Mouse (Mus musculus): ENCODE measurements around the gene Dagla. TPM values are rescaled to one million over a fixed set of nuclear protein-coding genes. Genes with fewer than 3 reads are reported as not detected.
A peak's percentile ranks its signal among the peaks of the same experiment; 100 is the strongest.

The Dagla gene
- polyA plus RNA-seq, 1 experiment from 2014 or later = 3.4 TPM

GRCm38 (mm10) chr19:10326609-10327008, 21.9 kb upstream of the Dagla start:
- Histone ChIP-seq H3K36me3 (ENCODE audit: insufficient read depth) (no peaks in the 10 kb centered on the region), H3K9me3 (ENCODE audit: low read depth, low read length) (no peaks in the 10 kb centered on the region), H3K27me3 (ENCODE audit: insufficient read depth, low read length) (no peaks in the 10 kb centered on the region), H3K9ac (no peak overlapping the region), H3K4me2 (no peak overlapping the region), H3K4me1 (ENCODE audit: insufficient read depth) (peaks cover 4% of the 10 kb centered on the region; the same call in 1 of the 2 replicates), H3K27ac (ENCODE audit: low read depth) (no peak overlapping the region), H3K4me3 (ENCODE audit: low read depth, low read length) (no peak overlapping the region)
- no peak for TF ChIP-seq CTCF (IDR thresholded peaks at IDR 0.05; ENCODE audit: low read depth)
- WGBS = 25% methylated on average over 3 of the region's 3 CpGs
- peak; percentile 59 for DNase-seq
- ATAC-seq (ENCODE audit: insufficient read depth) = peak; percentile 68; the same call in 1 of the 2 replicates

GRCm38 (mm10) chr19:10323860-10324259, 19.2 kb upstream of the Dagla start:
- Histone ChIP-seq H3K27me3 (ENCODE audit: insufficient read depth, low read length) (no peaks in the 10 kb centered on the region), H3K27ac (ENCODE audit: low read depth) (no peak overlapping the region), H3K4me2 (no peak overlapping the region), H3K4me3 (ENCODE audit: low read depth, low read length) (no peak overlapping the region), H3K9ac (no peak overlapping the region), H3K9me3 (ENCODE audit: low read depth, low read length) (no peaks in the 10 kb centered on the region), H3K36me3 (ENCODE audit: insufficient read depth) (no peaks in the 10 kb centered on the region), H3K4me1 (ENCODE audit: insufficient read depth) (peaks cover 4% of the 10 kb centered on the region; the same call in 1 of the 2 replicates)
- WGBS = 64% methylated on average over 5 of the region's 5 CpGs
- ATAC-seq (ENCODE audit: insufficient read depth) (no peak), DNase-seq (no peak)
- TF ChIP-seq CTCF (IDR thresholded peaks at IDR 0.05; ENCODE audit: low read depth) = no peak

- DNase-seq (peak; percentile 82), ATAC-seq (ENCODE audit: insufficient read depth) (peak; percentile 70; the same call in 1 of the 2 replicates)
- H3K27me3 ChIP-seq (ENCODE audit: insufficient read depth, low read length) = no peaks in the 10 kb centered on the region
- WGBS = 7% methylated on average over 9 of the region's 9 CpGs
- no peak for TF ChIP-seq CTCF (IDR thresholded peaks at IDR 0.05; ENCODE audit: low read depth)
- H3K9me3 ChIP-seq (ENCODE audit: low read depth, low read length) = no peaks in the 10 kb centered on the region
- H3K4me1 ChIP-seq (ENCODE audit: insufficient read depth) = peaks cover 4% of the 10 kb centered on the region; the same call in 1 of the 2 replicates
- H3K4me3 ChIP-seq (ENCODE audit: low read depth, low read length) = no peak overlapping the region
- no peak overlapping the region for H3K4me2 ChIP-seq
- no peaks in the 10 kb centered on the region for H3K36me3 ChIP-seq (ENCODE audit: insufficient read depth)
- H3K9ac ChIP-seq = no peak overlapping the region
- no peak overlapping the region for H3K27ac ChIP-seq (ENCODE audit: low read depth)
Observed at GRCm38 (mm10) chr19:10323362-10323837, 18.7 kb upstream of the Dagla start.

GRCm38 (mm10) chr19:10317795-10318194, 13.1 kb upstream of the Dagla start:
- 58% methylated on average over 4 of the region's 4 CpGs for WGBS
- ATAC-seq (ENCODE audit: insufficient read depth) (0 out of 2 replicates have a peak, but pooled peaks have one; percentile 38), DNase-seq (peak; percentile 38)
- H3K4me1 ChIP-seq (ENCODE audit: insufficient read depth) = no peaks in the 10 kb centered on the region
- H3K4me2 ChIP-seq = no peak overlapping the region
- no peak for TF ChIP-seq CTCF (IDR thresholded peaks at IDR 0.05; ENCODE audit: low read depth)
- no peak overlapping the region for H3K27ac ChIP-seq (ENCODE audit: low read depth)
- H3K9ac ChIP-seq = no peak overlapping the region
- H3K4me3 ChIP-seq (ENCODE audit: low read depth, low read length) = no peak overlapping the region
- H3K36me3 ChIP-seq (ENCODE audit: insufficient read depth) = no peaks in the 10 kb centered on the region
- H3K9me3 ChIP-seq (ENCODE audit: low read depth, low read length) = no peaks in the 10 kb centered on the region
- H3K27me3 ChIP-seq (ENCODE audit: insufficient read depth, low read length) = no peaks in the 10 kb centered on the region

GRCm38 (mm10) chr19:10317358-10317757, 12.7 kb upstream of the Dagla start:
- no peak for TF ChIP-seq CTCF (IDR thresholded peaks at IDR 0.05; ENCODE audit: low read depth)
- H3K27ac ChIP-seq (ENCODE audit: low read depth) = no peak overlapping the region
- H3K4me1 ChIP-seq (ENCODE audit: insufficient read depth) = no peaks in the 10 kb centered on the region
- WGBS = 80% methylated on average over 2 of the region's 2 CpGs
- no peak overlapping the region for H3K9ac ChIP-seq
- no peaks in the 10 kb centered on the region for H3K36me3 ChIP-seq (ENCODE audit: insufficient read depth)
- H3K4me3 ChIP-seq (ENCODE audit: low read depth, low read length) = no peak overlapping the region
- H3K4me2 ChIP-seq = no peak overlapping the region
- ATAC-seq (ENCODE audit: insufficient read depth) = no peak
- no peak for DNase-seq
- no peaks in the 10 kb centered on the region for H3K9me3 ChIP-seq (ENCODE audit: low read depth, low read length)
- H3K27me3 ChIP-seq (ENCODE audit: insufficient read depth, low read length) = no peaks in the 10 kb centered on the region

GRCm38 (mm10) chr19:10316956-10317355, 12.3 kb upstream of the Dagla start:
- Histone ChIP-seq H3K9ac (no peak overlapping the region), H3K4me2 (no peak overlapping the region), H3K9me3 (ENCODE audit: low read depth, low read length) (no peaks in the 10 kb centered on the region), H3K36me3 (ENCODE audit: insufficient read depth) (no peaks in the 10 kb centered on the region), H3K4me3 (ENCODE audit: low read depth, low read length) (no peak overlapping the region), H3K27ac (ENCODE audit: low read depth) (no peak overlapping the region), H3K4me1 (ENCODE audit: insufficient read depth) (no peaks in the 10 kb centered on the region), H3K27me3 (ENCODE audit: insufficient read depth, low read length) (no peaks in the 10 kb centered on the region)
- TF ChIP-seq CTCF (IDR thresholded peaks at IDR 0.05; ENCODE audit: low read depth) = no peak
- DNase-seq = no peak
- 57% methylated on average over 4 of the region's 4 CpGs for WGBS
- ATAC-seq (ENCODE audit: insufficient read depth) = no peak

DNA sequence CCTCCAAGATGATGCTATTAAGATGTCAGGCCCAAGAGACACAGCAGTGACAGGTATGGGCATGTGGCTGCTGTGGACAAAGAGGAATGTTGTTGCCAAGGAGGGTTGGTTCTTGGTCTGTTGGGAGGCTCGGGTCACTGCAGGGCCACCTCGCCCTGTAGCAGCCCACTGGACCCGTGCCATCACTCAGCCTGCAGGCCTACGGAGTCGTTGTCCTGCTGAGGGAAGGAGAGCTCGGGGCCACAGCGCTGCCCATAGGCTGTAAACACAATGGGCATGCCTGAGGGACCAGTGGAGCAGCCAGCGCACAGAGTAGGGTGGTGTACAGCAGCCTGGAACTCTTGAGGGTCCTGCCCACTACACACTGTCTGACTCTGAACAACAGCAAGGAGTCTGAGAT, 7.4 kb upstream of the Dagla start:
- ATAC-seq (ENCODE audit: insufficient read depth) = peak; percentile 65
- peak; percentile 55 for DNase-seq

More for the DNA sequence above, 7.4 kb upstream of the Dagla start:
- Histone ChIP-seq H3K4me2 (no peak overlapping the region), H3K4me3 (ENCODE audit: low read depth, low read length) (no peak overlapping the region), H3K9me3 (ENCODE audit: low read depth, low read length) (no peaks in the 10 kb centered on the region), H3K36me3 (ENCODE audit: insufficient read depth) (no peaks in the 10 kb centered on the region), H3K27ac (ENCODE audit: low read depth) (no peak overlapping the region), H3K27me3 (ENCODE audit: insufficient read depth, low read length) (no peaks in the 10 kb centered on the region), H3K9ac (no peak overlapping the region), H3K4me1 (ENCODE audit: insufficient read depth) (peaks cover 5% of the 10 kb centered on the region; the same call in 1 of the 2 replicates)
- no peak for TF ChIP-seq CTCF (IDR thresholded peaks at IDR 0.05; ENCODE audit: low read depth)
- WGBS = 55% methylated on average over 8 of the region's 8 CpGs

Data from lung, embryonic 14.5 days (tissue).